Mouse (Mus musculus) lung, postnatal 0 days (tissue): ENCODE measurements at regions not wholly inside any gene's neighbourhood (a gene's known extent, or its start where the extent isn't known, plus 50 kb on each side); places are given as distances from the start of the nearest gene placed in this dataset.

Experiments used
- ATAC-seq: fragments of 200-750 bp; cut with Nextera tagmentation; 2 replicates; pipeline ENCODE4 v1.8.0; 2017; ENCODE audit warnings: moderate library complexity
- DNase-seq: peaks from one replicate; pipeline ENCODE4 v3.0.0-alpha.2; 2016; ENCODE audit warnings: low spot score
- H3K27ac ChIP-seq: fragments of 300-500 bp; sonication (generic); 2 replicates; pipeline ENCODE4 v1.5.1; 2014; ENCODE audit warnings: antibody characterized with exemption, mild to moderate bottlenecking, low read length, mixed read lengths
- H3K27me3 ChIP-seq: fragments of 300-500 bp; sonication (generic); replicated peaks from 2 replicates; pipeline ENCODE4 v1.6.1; 2014; ENCODE audit warnings: low read length, mixed read lengths; ENCODE audit not compliant: insufficient read depth
- H3K36me3 ChIP-seq: fragments of 300-500 bp; sonication (generic); 2 replicates; pipeline ENCODE4 v1.6.1; 2014; ENCODE audit warnings: low read length, mixed read lengths; ENCODE audit not compliant: insufficient read depth
- H3K4me1 ChIP-seq: fragments of 300-500 bp; sonication (generic); 2 replicates; pipeline ENCODE4 v1.6.1; 2014; ENCODE audit warnings: antibody characterized with exemption, low read depth, low read length, mixed read lengths; ENCODE audit not compliant: insufficient read depth
- H3K4me2 ChIP-seq: fragments of 300-500 bp; sonication (generic); replicated peaks from 2 replicates; pipeline ENCODE4 v1.6.1; 2014; ENCODE audit warnings: low read depth, mild to moderate bottlenecking, low read length, moderate library complexity, mixed read lengths
- H3K4me3 ChIP-seq: fragments of 300-500 bp; sonication (generic); 2 replicates; pipeline ENCODE4 v1.5.1; 2014; ENCODE audit warnings: low read depth, low read length
- H3K9ac ChIP-seq: fragments of 300-500 bp; sonication (generic); replicated peaks from 2 replicates; pipeline ENCODE4 v1.6.1; 2014; ENCODE audit warnings: low read depth, mild to moderate bottlenecking
- H3K9me3 ChIP-seq: fragments of 300-500 bp; sonication (generic); 2 replicates; pipeline ENCODE4 v1.6.1; 2016; ENCODE audit warnings: low read length, mixed read lengths
- CTCF ChIP-seq: IDR thresholded peaks from 2 replicates; pipeline ENCODE4 v1.5.1; 2016; ENCODE audit warnings: antibody characterized with exemption, mild to moderate bottlenecking
- EP300 ChIP-seq: IDR thresholded peaks from 2 replicates; pipeline ENCODE4 v1.6.1; 2016; ENCODE audit warnings: antibody characterized with exemption, mild to moderate bottlenecking, control low read depth
- WGBS: fragments of 180-500 bp; shearing (Covaris S2); extraction: QIAGEN DNeasy Blood & Tissue Kit; methylation state at CpG from one replicate; pipeline ENCODE4 v1.1.7; 2014; 5-methylcytosine and 5-hydroxymethylcytosine counted together

DNA sequence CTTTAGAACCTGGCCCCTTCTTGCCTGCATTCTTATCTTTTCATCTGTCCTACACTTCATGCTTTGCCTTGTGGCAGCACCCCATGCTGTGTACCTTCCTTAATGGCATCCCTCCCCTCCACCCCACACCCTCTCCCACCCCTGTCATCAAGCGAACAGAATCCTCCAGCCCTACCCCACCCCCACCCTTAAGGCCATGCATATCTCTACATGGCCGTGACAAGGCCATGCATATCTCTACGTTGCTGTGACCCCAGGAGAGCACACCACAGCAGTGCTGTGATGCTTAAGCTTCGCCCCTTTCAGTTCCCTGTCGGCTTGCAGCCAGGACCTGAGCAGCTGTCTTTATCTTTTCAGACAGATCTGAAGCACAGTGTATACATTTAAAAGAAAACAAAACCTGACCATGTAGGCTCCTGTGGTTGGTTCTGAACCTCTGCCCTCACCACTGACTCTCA is 319.5 kb upstream of the Trib2 start:
- TF ChIP-seq EP300 (no peak), CTCF (no peak)
- H3K27ac ChIP-seq: no peak overlapping the region
- H3K4me3 ChIP-seq: no peak overlapping the region
- ATAC-seq (no peak), DNase-seq (no peak)
- H3K4me2 ChIP-seq: no peak overlapping the region
- H3K4me1 ChIP-seq: no peaks in the 10 kb centered on the region
- no peaks in the 10 kb centered on the region for H3K36me3 ChIP-seq
- H3K9ac ChIP-seq: no peak overlapping the region
- no peaks in the 10 kb centered on the region for H3K27me3 ChIP-seq
- 11% methylated on average over 5 of the region's 5 CpGs for WGBS
- H3K9me3 ChIP-seq: no peaks in the 10 kb centered on the region

DNA sequence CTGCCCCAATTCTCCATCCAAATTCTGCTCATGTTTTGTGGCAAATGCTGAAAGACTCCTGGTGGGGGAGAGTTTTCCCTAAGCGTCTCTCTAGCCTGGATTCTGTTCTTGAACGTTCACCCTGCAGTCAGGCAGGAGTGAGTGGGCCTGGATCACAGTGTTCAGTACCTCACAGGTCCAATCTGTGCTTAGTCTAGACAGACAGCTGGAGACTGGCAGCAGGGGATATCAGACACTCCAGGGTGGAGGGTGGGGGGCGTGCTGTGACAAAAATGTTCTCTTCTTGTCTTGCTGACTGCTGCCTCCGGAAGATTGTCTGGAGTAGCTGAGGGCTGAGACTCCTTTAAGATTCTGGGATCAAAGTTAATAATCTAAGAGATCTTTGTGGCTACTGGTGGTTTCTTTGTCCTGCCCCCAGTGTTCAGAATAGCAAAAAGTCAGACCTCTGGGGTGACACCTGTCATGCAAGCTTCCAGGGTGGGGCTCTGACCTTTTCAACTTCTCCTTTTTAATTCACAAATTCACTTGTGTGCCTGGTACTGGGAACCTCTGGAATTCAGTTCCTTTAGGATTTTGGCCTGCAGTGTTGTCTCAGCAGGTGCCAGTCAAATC is 319.0 kb upstream of the Trib2 start:
- Histone ChIP-seq H3K9me3 (no peaks in the 10 kb centered on the region), H3K9ac (no peak overlapping the region), H3K27me3 (no peaks in the 10 kb centered on the region), H3K4me3 (no peak overlapping the region), H3K4me2 (no peak overlapping the region), H3K36me3 (no peaks in the 10 kb centered on the region), H3K27ac (no peak overlapping the region), H3K4me1 (no peaks in the 10 kb centered on the region)
- TF ChIP-seq EP300 (no peak), CTCF (no peak)
- no peak for ATAC-seq
- WGBS: 50% methylated on average over 4 of the region's 4 CpGs
- DNase-seq: no peak

DNA sequence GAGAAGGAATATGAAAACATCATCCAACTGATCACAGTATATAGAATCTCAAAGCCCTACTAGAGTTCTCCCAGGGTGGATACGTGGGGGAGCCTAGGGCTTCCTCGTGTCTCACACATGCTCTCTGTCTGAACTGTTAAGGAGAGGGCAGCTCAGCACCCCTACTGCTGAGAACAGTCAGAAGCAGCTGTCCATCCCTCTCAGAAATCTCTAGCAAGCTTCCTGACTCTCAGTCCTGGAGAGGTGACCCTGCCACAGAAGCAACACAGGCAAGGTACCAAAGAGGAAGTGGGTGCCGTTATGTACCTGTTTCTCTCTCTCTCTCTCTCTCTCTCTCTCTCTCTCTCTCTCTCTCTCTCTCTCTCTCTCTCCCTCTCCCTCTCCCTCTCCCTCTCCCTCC is 317.7 kb upstream of the Trib2 start:
- no peaks in the 10 kb centered on the region for H3K4me1 ChIP-seq
- WGBS: 61% methylated on average over 3 of the region's 3 CpGs
- no peaks in the 10 kb centered on the region for H3K9me3 ChIP-seq
- no peak overlapping the region for H3K9ac ChIP-seq
- H3K27ac ChIP-seq: no peak overlapping the region
- H3K4me3 ChIP-seq: no peak overlapping the region
- no peak overlapping the region for H3K4me2 ChIP-seq
- no peak for TF ChIP-seq EP300
- no peak for TF ChIP-seq CTCF
- ATAC-seq (no peak), DNase-seq (no peak)
- H3K36me3 ChIP-seq: no peaks in the 10 kb centered on the region
- no peaks in the 10 kb centered on the region for H3K27me3 ChIP-seq

DNA sequence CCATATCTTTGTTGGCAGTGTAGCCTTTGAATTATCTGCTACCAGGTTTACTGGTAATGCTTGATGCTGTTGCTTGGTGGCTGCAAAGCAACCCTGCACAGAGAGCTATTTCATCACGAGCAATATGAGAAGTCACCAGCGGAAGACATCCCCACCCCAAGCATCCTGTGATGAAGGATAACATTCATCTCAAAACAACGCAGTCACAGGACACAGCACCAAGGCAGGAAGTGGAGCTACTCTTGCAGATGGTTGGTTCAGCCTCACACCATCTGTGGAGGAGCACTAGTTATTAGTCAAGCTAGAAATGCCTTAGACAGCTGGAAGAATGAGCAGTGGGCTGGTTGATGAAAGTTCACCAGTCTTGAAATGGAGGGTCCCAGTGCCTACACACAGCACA is 316.5 kb upstream of the Trib2 start:
- Histone ChIP-seq H3K27ac (no peak overlapping the region), H3K9me3 (no peaks in the 10 kb centered on the region), H3K4me1 (no peaks in the 10 kb centered on the region), H3K9ac (no peak overlapping the region), H3K4me2 (no peak overlapping the region), H3K4me3 (no peak overlapping the region), H3K36me3 (no peaks in the 10 kb centered on the region), H3K27me3 (no peaks in the 10 kb centered on the region)
- no peak for ATAC-seq
- peak; percentile 33; the same call in 1 of the 2 replicates for TF ChIP-seq EP300
- TF ChIP-seq CTCF: no peak
- 55% methylated on average over 3 of the region's 3 CpGs for WGBS
- no peak for DNase-seq

DNA sequence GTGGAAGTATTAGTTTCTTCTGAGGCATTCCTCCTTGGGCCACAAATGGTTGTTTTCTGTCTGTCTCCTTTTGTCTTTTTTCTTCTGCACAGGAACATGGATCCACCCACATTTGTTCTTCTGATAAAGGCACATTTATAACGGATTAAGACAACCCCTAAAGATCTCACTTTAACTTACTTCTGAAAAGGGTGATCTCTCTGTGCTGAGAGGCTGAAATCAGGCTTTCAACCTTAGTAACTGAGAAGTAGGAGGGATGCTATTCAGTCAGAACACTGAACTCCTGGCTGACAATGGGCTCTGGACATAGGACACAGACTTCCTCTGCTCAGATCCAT is 315.0 kb upstream of the Trib2 start:
- TF ChIP-seq EP300 (no peak), CTCF (no peak)
- H3K4me2 ChIP-seq: no peak overlapping the region
- DNase-seq (no peak), ATAC-seq (no peak)
- no peaks in the 10 kb centered on the region for H3K9me3 ChIP-seq
- H3K36me3 ChIP-seq: no peaks in the 10 kb centered on the region
- WGBS: 53% methylated on average over 1 of the region's 1 CpGs
- H3K9ac ChIP-seq: no peak overlapping the region
- no peaks in the 10 kb centered on the region for H3K4me1 ChIP-seq
- H3K4me3 ChIP-seq: no peak overlapping the region
- no peaks in the 10 kb centered on the region for H3K27me3 ChIP-seq
- H3K27ac ChIP-seq: no peak overlapping the region

DNA sequence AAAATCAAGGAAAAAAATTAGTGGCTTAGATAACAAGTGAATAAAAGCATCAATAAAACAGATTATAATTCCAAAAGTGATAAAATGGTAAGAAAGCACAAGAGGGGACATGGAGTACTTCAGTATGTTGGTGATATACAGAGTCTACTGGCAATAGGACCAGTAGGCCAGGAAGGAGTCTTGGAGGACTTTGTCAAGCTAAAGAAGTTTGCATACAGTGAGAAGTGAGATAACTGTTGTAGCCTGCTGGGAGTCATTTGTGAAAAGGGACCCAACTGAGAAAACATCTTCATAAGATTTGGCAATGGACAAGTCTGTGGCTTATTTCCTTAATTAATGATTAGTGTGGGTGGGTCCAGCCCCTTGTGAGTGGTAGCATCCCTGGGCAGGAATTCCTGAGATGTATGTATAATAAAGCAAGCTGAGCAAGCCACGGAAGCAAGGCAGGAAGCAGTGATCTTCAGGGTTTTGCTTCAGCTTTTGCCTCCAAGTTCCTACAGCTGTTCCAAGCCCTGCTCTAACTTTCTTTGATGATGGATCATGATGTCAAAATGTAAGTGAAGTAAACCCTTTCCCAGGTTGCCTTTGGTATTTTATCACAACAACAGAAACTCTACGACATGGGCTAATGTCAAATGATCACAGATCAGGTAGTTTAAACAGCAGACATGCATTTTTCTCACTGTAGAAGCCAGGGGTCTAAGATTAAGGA is 314.5 kb upstream of the Trib2 start:
- Histone ChIP-seq H3K27me3 (no peaks in the 10 kb centered on the region), H3K4me1 (no peaks in the 10 kb centered on the region), H3K9ac (no peak overlapping the region), H3K36me3 (no peaks in the 10 kb centered on the region), H3K9me3 (no peaks in the 10 kb centered on the region), H3K27ac (no peak overlapping the region), H3K4me2 (no peak overlapping the region), H3K4me3 (no peak overlapping the region)
- no peak for DNase-seq
- ATAC-seq: no peak
- TF ChIP-seq EP300 (no peak), CTCF (no peak)
- WGBS: 34% methylated on average over 2 of the region's 2 CpGs
